ENCODE assay signal across 11 mouse cellular contexts in genomic region chr9:61284201-61285021, GRCm38 (mm10).
DNase-seq lines count a peak whose midpoint lies in the region; ATAC-seq lines count a peak whose summit lies in the region.
"Had no signal": no experiment of that assay in that cellular context is flagged by ENCODE, and none has a peak within 500 bp of the region (broad histone marks: within the 10 kb centered on the region; RNA-seq: fewer than 3 reads in every experiment).

No protein-coding gene starts in this region.

- peaks cover 25% of the 10 kb centered on the region for H3K4me1 ChIP-seq in kidney, embryonic 15.5 days
- H3K4me1 ChIP-seq: liver, embryonic 12.5 days had no signal

- no peak for ATAC-seq in kidney, embryonic 15.5 days (replicated peaks; ENCODE audit: low FRiP score)
- ATAC-seq: liver, embryonic 12.5 days had no signal

- peaks cover 2% of the 10 kb centered on the region; the same call in 1 of the 2 replicates for H3K9me3 ChIP-seq in kidney, embryonic 15.5 days (replicated peaks)
- H3K9me3 ChIP-seq: liver, embryonic 12.5 days had no signal

- no peak overlapping the region for H3K4me2 ChIP-seq in kidney, embryonic 15.5 days
- H3K4me2 ChIP-seq: liver, embryonic 12.5 days; midbrain, embryonic 12.5 days had no signal

- DNase-seq in kidney, adult 18-20 months = peak; percentile 74
- DNase-seq in 3T3-L1 (ENCODE audit: low read depth, low spot score) = peak; percentile 69
- peak; percentile 97 for DNase-seq in brain, adult 2 months (ENCODE audit: low read depth, low spot score)
- DNase-seq in fat pad, adult 2 months (ENCODE audit: extremely low read depth, low read depth, low spot score) = peak; percentile 100
- DNase-seq in frontal cortex, postnatal 10 days (ENCODE audit: low spot score in 2 of 2) = no peak
- no peak for DNase-seq in urinary bladder, adult 18-20 months (ENCODE audit: low spot score in 2 of 2)
- DNase-seq in thymus, postnatal 0 days (ENCODE audit: low spot score) = no peak
- DNase-seq: adrenal gland, postnatal 14 days had no signal

- H3K36me3 ChIP-seq in kidney, embryonic 15.5 days = no peaks in the 10 kb centered on the region
- H3K36me3 ChIP-seq: liver, embryonic 12.5 days; midbrain, embryonic 12.5 days had no signal

- 69% methylated on average over 8 of the region's 8 CpGs for WGBS in kidney, embryonic 15.5 days

- no peak overlapping the region for H3K4me3 ChIP-seq in kidney, embryonic 15.5 days (replicated peaks)
- H3K4me3 ChIP-seq: liver, embryonic 12.5 days; midbrain, embryonic 12.5 days had no signal

- peaks cover 26% of the 10 kb centered on the region for H3K27me3 ChIP-seq in kidney, embryonic 15.5 days

- H3K9ac ChIP-seq in kidney, embryonic 15.5 days = no peak overlapping the region
- H3K9ac ChIP-seq: liver, embryonic 12.5 days; midbrain, embryonic 12.5 days had no signal

- H3K27ac ChIP-seq in kidney, embryonic 15.5 days = no peak overlapping the region
- H3K27ac ChIP-seq: liver, embryonic 12.5 days; midbrain, embryonic 12.5 days had no signal

Comparison
In these comparisons a context has a peak if more than half of its experiments do, and no peak if none do; other contexts are left out.
1. DNase-seq: peak in kidney, adult 18-20 months (single experiment), 3T3-L1 (single experiment), brain, adult 2 months (single experiment) and fat pad, adult 2 months (single experiment); none in frontal cortex, postnatal 10 days (0 of 2), urinary bladder, adult 18-20 months (0 of 2) and thymus, postnatal 0 days (single experiment).